Mouse (Mus musculus) bone marrow, adult 2 months (tissue): Measurements from ENCODE around the gene Fam76a. TPM values are rescaled to one million over a fixed set of nuclear protein-coding genes. Genes with fewer than 3 reads are reported as not detected.

Experiments used
- H3K27ac ChIP-seq: fragments of 200-500 bp; 2 replicates; pipeline ENCODE4 v1.5.1; 2012; ENCODE audit warnings: low read depth, mild to moderate bottlenecking, control low read depth, inconsistent platforms, low read length; ENCODE audit not compliant: control insufficient read depth, poor library complexity, insufficient read depth
- H3K4me1 ChIP-seq: fragments of 200-500 bp; 2 replicates; pipeline ENCODE4 v1.6.1; 2011; ENCODE audit warnings: low read length; ENCODE audit not compliant: control insufficient read depth, insufficient read depth
- H3K4me3 ChIP-seq: fragments of 200-500 bp; replicated peaks from 2 replicates; pipeline ENCODE3; 2011; ENCODE audit warnings: mild to moderate bottlenecking, low read depth, low read length, control low read depth; ENCODE audit not compliant: control insufficient read depth
- CTCF ChIP-seq: fragments of 200-500 bp; IDR thresholded peaks from 2 replicates; pipeline ENCODE4 v1.5.1; 2011; ENCODE audit warnings: low read length, control low read depth; ENCODE audit not compliant: control insufficient read depth, insufficient read depth
- POLR2A ChIP-seq: fragments of 200-500 bp; IDR thresholded peaks from 2 replicates; pipeline ENCODE4 v1.6.1; 2011; ENCODE audit warnings: low read depth, mild to moderate bottlenecking, control low read depth, low read length, borderline replicate concordance; ENCODE audit not compliant: control insufficient read depth
- WGBS: fragments of 180-500 bp; shearing (Covaris S2); methylation state at CpG from one replicate; pipeline ENCODE4 v1.1.7; 2018; 5-methylcytosine and 5-hydroxymethylcytosine counted together
- polyA plus RNA-seq: library from polyadenylated mRNA; stranded (reverse); fragments of >200 nt; gene quantifications from 2 replicates; pipeline ENCODE4 v1.2.4, GENCODE M21; 2011; ENCODE audit warnings: low replicate concordance; ENCODE audit not compliant: missing spikeins, insufficient read depth, insufficient read length

Gene Fam76a
- polyA plus RNA-seq, 1 experiment: 19.1 TPM

GRCm38 (mm10) chr4:132950999-132951398 is 28.6 kb upstream of the Fam76a start:
- H3K4me1 ChIP-seq: peaks cover 14% of the 10 kb centered on the region
- H3K27ac ChIP-seq: peak overlapping the region; percentile 90
- no peak for TF ChIP-seq POLR2A
- TF ChIP-seq CTCF: no peak
- H3K4me3 ChIP-seq: peak overlapping the region; percentile 62
- 18% methylated on average over 2 of the region's 2 CpGs for WGBS

GRCm38 (mm10) chr4:132949882-132950532 is 27.6 kb upstream of the Fam76a start:
- Histone ChIP-seq H3K4me3 (no peak overlapping the region), H3K27ac (peak overlapping the region; percentile 90), H3K4me1 (peaks cover 16% of the 10 kb centered on the region)
- no peak for TF ChIP-seq POLR2A
- TF ChIP-seq CTCF: no peak
- 82% methylated on average over 24 of the region's 24 CpGs for WGBS

GRCm38 (mm10) chr4:132946047-132947001 is 24.0 kb upstream of the Fam76a start:
- peak overlapping the region; percentile 33 for H3K4me3 ChIP-seq
- TF ChIP-seq CTCF (no peak), POLR2A (peak; percentile 49; the same call in 1 of the 2 replicates)
- WGBS: 22% methylated on average over 27 of the region's 27 CpGs
- peaks cover 16% of the 10 kb centered on the region for H3K4me1 ChIP-seq
- peak overlapping the region; percentile 86 for H3K27ac ChIP-seq

GRCm38 (mm10) chr4:132945261-132946046 is 23.1 kb upstream of the Fam76a start:
- TF ChIP-seq CTCF: peak; percentile 97
- no peak for TF ChIP-seq POLR2A
- Histone ChIP-seq H3K27ac (peak overlapping the region; percentile 86), H3K4me3 (peak overlapping the region; percentile 33), H3K4me1 (peaks cover 16% of the 10 kb centered on the region)
- WGBS: 5% methylated on average over 15 of the region's 15 CpGs

GRCm38 (mm10) chr4:132944776-132945175 is 22.4 kb upstream of the Fam76a start:
- no peak overlapping the region for H3K4me3 ChIP-seq
- peaks cover 13% of the 10 kb centered on the region for H3K4me1 ChIP-seq
- TF ChIP-seq POLR2A: no peak
- no peak for TF ChIP-seq CTCF
- no peak overlapping the region for H3K27ac ChIP-seq
- WGBS: 43% methylated on average over 4 of the region's 4 CpGs

GRCm38 (mm10) chr4:132944106-132944505 is 21.7 kb upstream of the Fam76a start:
- TF ChIP-seq CTCF: no peak
- Histone ChIP-seq H3K4me3 (no peak overlapping the region), H3K27ac (no peak overlapping the region), H3K4me1 (peaks cover 13% of the 10 kb centered on the region)
- 22% methylated on average over 12 of the region's 12 CpGs for WGBS

GRCm38 (mm10) chr4:132943088-132943487 is 20.7 kb upstream of the Fam76a start:
- TF ChIP-seq CTCF (no peak), POLR2A (no peak)
- H3K4me3 ChIP-seq: no peak overlapping the region
- H3K4me1 ChIP-seq: peaks cover 13% of the 10 kb centered on the region
- WGBS: 77% methylated on average over 8 of the region's 8 CpGs
- H3K27ac ChIP-seq: no peak overlapping the region
